Mouse (Mus musculus): Measurements from ENCODE around the gene Radil. TPM values are rescaled to one million over a fixed set of nuclear protein-coding genes. Genes with fewer than 3 reads are reported as not detected.
A peak's percentile ranks its signal among the peaks of the same experiment; 100 is the strongest.

Gene Radil
- polyA plus RNA-seq, 1 experiment, result 78.0 TPM

GRCm38 (mm10) chr5:142469796-142470195 is 81.1 kb downstream of the Radil start:
- no peaks in the 10 kb centered on the region for H3K27me3 ChIP-seq (ENCODE audit: control insufficient read depth, insufficient read depth, low read length, poor library complexity, severe bottlenecking)
- H3K36me3 ChIP-seq (ENCODE audit: control insufficient read depth, insufficient read depth, low read length, poor library complexity, severe bottlenecking), result peaks cover 6% of the 10 kb centered on the region; the same call in 1 of the 2 replicates
- TF ChIP-seq POLR2A (IDR thresholded peaks at IDR 0.05; ENCODE audit: insufficient read depth, low read length) (no peak), EP300 (IDR thresholded peaks at IDR 0.05; ENCODE audit: insufficient read depth, low read depth, low read length) (no peak), CTCF (IDR thresholded peaks at IDR 0.05; ENCODE audit: low read depth, low read length) (no peak)
- no peak overlapping the region for H3K9ac ChIP-seq (ENCODE audit: low read depth, poor library complexity, severe bottlenecking)
- no peaks in the 10 kb centered on the region for H3K9me3 ChIP-seq (replicated peaks; ENCODE audit: control insufficient read depth, insufficient read depth, low read length, poor library complexity, severe bottlenecking)
- H3K4me1 ChIP-seq (ENCODE audit: control insufficient read depth, insufficient read depth, low read length), result peaks cover 2% of the 10 kb centered on the region
- H3K4me3 ChIP-seq (ENCODE audit: low read depth, low read length), result no peak overlapping the region
- H3K27ac ChIP-seq (ENCODE audit: insufficient read depth, low read length), result no peak overlapping the region

GRCm38 (mm10) chr5:142468375-142468774 is 82.5 kb downstream of the Radil start:
- Histone ChIP-seq H3K27ac (ENCODE audit: insufficient read depth, low read length) (no peak overlapping the region), H3K36me3 (ENCODE audit: control insufficient read depth, insufficient read depth, low read length, poor library complexity, severe bottlenecking) (peaks cover 6% of the 10 kb centered on the region; the same call in 1 of the 2 replicates), H3K27me3 (ENCODE audit: control insufficient read depth, insufficient read depth, low read length, poor library complexity, severe bottlenecking) (no peaks in the 10 kb centered on the region), H3K9me3 (replicated peaks; ENCODE audit: control insufficient read depth, insufficient read depth, low read length, poor library complexity, severe bottlenecking) (no peaks in the 10 kb centered on the region), H3K9ac (ENCODE audit: low read depth, poor library complexity, severe bottlenecking) (no peak overlapping the region), H3K4me3 (ENCODE audit: low read depth, low read length) (no peak overlapping the region), H3K4me1 (ENCODE audit: control insufficient read depth, insufficient read depth, low read length) (peaks cover 2% of the 10 kb centered on the region)
- no peak for TF ChIP-seq EP300 (IDR thresholded peaks at IDR 0.05; ENCODE audit: insufficient read depth, low read depth, low read length)
- no peak for TF ChIP-seq CTCF (IDR thresholded peaks at IDR 0.05; ENCODE audit: low read depth, low read length)
- no peak for TF ChIP-seq POLR2A (IDR thresholded peaks at IDR 0.05; ENCODE audit: insufficient read depth, low read length)

GRCm38 (mm10) chr5:142463461-142464454 is 87.1 kb downstream of the Radil start, which contains the start of gene Ap5z1:
Gene Ap5z1 (plus strand): TSS chr5:142463944.
- Histone ChIP-seq H3K27ac (ENCODE audit: insufficient read depth, low read length) (peak within 1 kb of the TSS; percentile 8; the same call in 1 of the 2 replicates), H3K4me1 (ENCODE audit: control insufficient read depth, insufficient read depth, low read length) (peaks cover 2% of the 10 kb centered on the region), H3K4me3 (ENCODE audit: low read depth, low read length) (peak within 1 kb of the TSS; percentile 93), H3K27me3 (ENCODE audit: control insufficient read depth, insufficient read depth, low read length, poor library complexity, severe bottlenecking) (no peaks in the 10 kb centered on the region), H3K9ac (ENCODE audit: low read depth, poor library complexity, severe bottlenecking) (peak within 1 kb of the TSS; percentile 65), H3K9me3 (replicated peaks; ENCODE audit: control insufficient read depth, insufficient read depth, low read length, poor library complexity, severe bottlenecking) (no peaks in the 10 kb centered on the region), H3K36me3 (ENCODE audit: control insufficient read depth, insufficient read depth, low read length, poor library complexity, severe bottlenecking) (peaks cover 6% of the 10 kb centered on the region; the same call in 1 of the 2 replicates)
- TF ChIP-seq POLR2A (IDR thresholded peaks at IDR 0.05; ENCODE audit: insufficient read depth, low read length) (no peak), EP300 (IDR thresholded peaks at IDR 0.05; ENCODE audit: insufficient read depth, low read depth, low read length) (no peak)

DNA sequence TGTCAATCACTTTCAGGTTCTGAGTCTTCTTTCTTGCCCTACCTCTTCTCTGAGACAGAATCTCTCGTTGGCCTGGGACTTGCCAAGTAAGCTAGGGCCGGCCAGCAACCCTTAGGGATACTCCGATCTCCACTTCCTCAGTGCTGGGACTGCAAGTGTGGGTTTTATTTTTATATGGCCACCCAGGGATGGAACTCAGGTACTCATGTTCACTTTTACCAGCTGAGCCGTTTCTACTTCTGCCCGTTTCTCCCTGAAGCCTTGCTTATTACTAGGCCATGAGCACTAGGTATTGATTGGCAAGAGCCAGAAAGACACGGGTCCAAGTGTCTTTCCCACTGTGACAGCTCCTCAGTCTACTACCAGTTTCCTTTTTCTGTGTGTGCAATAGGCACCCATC is 87.9 kb downstream of the Radil start:
- no peaks in the 10 kb centered on the region for H3K9me3 ChIP-seq (replicated peaks; ENCODE audit: control insufficient read depth, insufficient read depth, low read length, poor library complexity, severe bottlenecking)
- peak overlapping the region; percentile 6; the same call in 1 of the 2 replicates for H3K9ac ChIP-seq (ENCODE audit: low read depth, poor library complexity, severe bottlenecking)
- H3K4me3 ChIP-seq (ENCODE audit: low read depth, low read length), result no peak overlapping the region
- H3K27ac ChIP-seq (ENCODE audit: insufficient read depth, low read length), result no peak overlapping the region
- H3K27me3 ChIP-seq (ENCODE audit: control insufficient read depth, insufficient read depth, low read length, poor library complexity, severe bottlenecking), result no peaks in the 10 kb centered on the region
- TF ChIP-seq EP300 (IDR thresholded peaks at IDR 0.05; ENCODE audit: insufficient read depth, low read depth, low read length) (no peak), POLR2A (IDR thresholded peaks at IDR 0.05; ENCODE audit: insufficient read depth, low read length) (no peak)
- peaks cover 4% of the 10 kb centered on the region; the same call in 1 of the 2 replicates for H3K36me3 ChIP-seq (ENCODE audit: control insufficient read depth, insufficient read depth, low read length, poor library complexity, severe bottlenecking)
- H3K4me1 ChIP-seq (ENCODE audit: control insufficient read depth, insufficient read depth, low read length), result peaks cover 2% of the 10 kb centered on the region

GRCm38 (mm10) chr5:142462641-142462948 is 88.3 kb downstream of the Radil start:
- H3K27ac ChIP-seq (ENCODE audit: insufficient read depth, low read length), result no peak overlapping the region
- no peak for TF ChIP-seq POLR2A (IDR thresholded peaks at IDR 0.05; ENCODE audit: insufficient read depth, low read length)
- no peak for TF ChIP-seq EP300 (IDR thresholded peaks at IDR 0.05; ENCODE audit: insufficient read depth, low read depth, low read length)
- TF ChIP-seq CTCF (IDR thresholded peaks at IDR 0.05; ENCODE audit: low read depth, low read length), result no peak
- peaks cover under 1% of the 10 kb centered on the region; the same call in 1 of the 2 replicates for H3K36me3 ChIP-seq (ENCODE audit: control insufficient read depth, insufficient read depth, low read length, poor library complexity, severe bottlenecking)
- H3K9me3 ChIP-seq (replicated peaks; ENCODE audit: control insufficient read depth, insufficient read depth, low read length, poor library complexity, severe bottlenecking), result no peaks in the 10 kb centered on the region
- H3K9ac ChIP-seq (ENCODE audit: low read depth, poor library complexity, severe bottlenecking), result no peak overlapping the region
- no peak overlapping the region for H3K4me3 ChIP-seq (ENCODE audit: low read depth, low read length)
- no peaks in the 10 kb centered on the region for H3K27me3 ChIP-seq (ENCODE audit: control insufficient read depth, insufficient read depth, low read length, poor library complexity, severe bottlenecking)
- H3K4me1 ChIP-seq (ENCODE audit: control insufficient read depth, insufficient read depth, low read length), result peaks cover 2% of the 10 kb centered on the region
